Mouse (Mus musculus) hindbrain, embryonic 14.5 days (tissue): ENCODE measurements around the gene Mphosph9. TPM values are rescaled to one million over a fixed set of nuclear protein-coding genes. Genes with fewer than 3 reads are reported as not detected.
"Not testable (repeated sequence)": the region's sequence is repeated elsewhere in the genome, so short reads cannot be mapped to it uniquely, and the experiment has no call there.

Experiments
- ATAC-seq: fragments of 200-750 bp; cut with Nextera tagmentation; 2 replicates; pipeline ENCODE4 v1.8.0; 2017; ENCODE audit warnings: moderate number of reproducible peaks, mild to moderate bottlenecking, moderate TSS enrichment, moderate library complexity; ENCODE audit not compliant: low FRiP score
- DNase-seq: peaks from one replicate; pipeline ENCODE4 v3.0.0-alpha.2; 2015; ENCODE audit warnings: low spot score
- H3K27ac ChIP-seq: fragments of 300-500 bp; sonication (generic); 2 replicates; pipeline ENCODE4 v1.5.1; 2014; ENCODE audit warnings: mild to moderate bottlenecking, moderate library complexity
- H3K27me3 ChIP-seq: fragments of 300-500 bp; sonication (generic); 2 replicates; pipeline ENCODE4 v1.6.1; 2014; ENCODE audit warnings: mild to moderate bottlenecking, low read length, mixed read lengths; ENCODE audit not compliant: control insufficient read depth, insufficient read depth
- H3K36me3 ChIP-seq: fragments of 300-500 bp; sonication (generic); replicated peaks from 2 replicates; pipeline ENCODE4 v1.6.1; 2014; ENCODE audit not compliant: control insufficient read depth, insufficient read depth
- H3K4me1 ChIP-seq: fragments of 300-500 bp; sonication (generic); replicated peaks from 2 replicates; pipeline ENCODE4 v1.6.1; 2014; ENCODE audit warnings: antibody characterized with exemption, low read length, mixed read lengths; ENCODE audit not compliant: control insufficient read depth, insufficient read depth
- H3K4me2 ChIP-seq: fragments of 300-500 bp; sonication (generic); replicated peaks from 2 replicates; pipeline ENCODE4 v1.6.1; 2014; ENCODE audit warnings: mild to moderate bottlenecking, moderate library complexity
- H3K4me3 ChIP-seq: fragments of 300-500 bp; sonication (generic); replicated peaks from 2 replicates; pipeline ENCODE4 v1.5.1; 2014; ENCODE audit warnings: mild to moderate bottlenecking, low read length
- H3K9ac ChIP-seq: fragments of 300-500 bp; sonication (generic); 2 replicates; pipeline ENCODE4 v1.6.1; 2014
- H3K9me3 ChIP-seq: fragments of 300-500 bp; sonication (generic); 2 replicates; pipeline ENCODE4 v1.6.1; 2016; ENCODE audit warnings: low read length; ENCODE audit not compliant: control insufficient read depth
- WGBS: fragments of 180-500 bp; shearing (Covaris S2); extraction: QIAGEN DNeasy Blood & Tissue Kit; methylation state at CpG from one replicate; pipeline ENCODE4 v1.1.7; 2014; 5-methylcytosine and 5-hydroxymethylcytosine counted together
- polyA plus RNA-seq: library from polyadenylated mRNA; unstranded; fragments of >200 nt; fragmentation: Nextera tagmentation; extraction: Ambion mirVana; gene quantifications from 2 replicates; pipeline ENCODE4 v1.2.1, GENCODE M21; 2014

Gene Mphosph9
- polyA plus RNA-seq, 1 experiment from 2014 or later, result 12.6 TPM

- ATAC-seq (no peak), DNase-seq (peak; percentile 35)
- 3% methylated on average over 8 of the region's 8 CpGs for WGBS
- H3K4me2 ChIP-seq, result peak overlapping the region; percentile 85
- H3K27ac ChIP-seq, result peak overlapping the region; percentile 96
- H3K4me3 ChIP-seq, result peak overlapping the region; percentile 62
- peaks cover 16% of the 10 kb centered on the region for H3K4me1 ChIP-seq
- H3K36me3 ChIP-seq, result peaks cover 21% of the 10 kb centered on the region
- peak overlapping the region; percentile 83 for H3K9ac ChIP-seq
- H3K27me3 ChIP-seq, result no peaks in the 10 kb centered on the region
- H3K9me3 ChIP-seq, result no peaks in the 10 kb centered on the region
Observed at GRCm38 (mm10) chr5:124326829-124327228, 943 bp downstream of the Mphosph9 start.

GRCm38 (mm10) chr5:124317648-124318047, 10.1 kb downstream of the Mphosph9 start:
- ATAC-seq (no peak), DNase-seq (no peak)
- H3K27ac ChIP-seq, result no peak overlapping the region
- H3K4me1 ChIP-seq, result no peaks in the 10 kb centered on the region
- 89% methylated on average over 7 of the region's 7 CpGs for WGBS
- no peaks in the 10 kb centered on the region for H3K27me3 ChIP-seq
- no peaks in the 10 kb centered on the region for H3K9me3 ChIP-seq
- peaks cover 89% of the 10 kb centered on the region for H3K36me3 ChIP-seq
- no peak overlapping the region for H3K4me3 ChIP-seq
- H3K9ac ChIP-seq, result no peak overlapping the region
- no peak overlapping the region for H3K4me2 ChIP-seq

GRCm38 (mm10) chr5:124315941-124316340, 11.8 kb downstream of the Mphosph9 start:
- H3K36me3 ChIP-seq, result peaks cover 91% of the 10 kb centered on the region
- no peak overlapping the region for H3K4me2 ChIP-seq
- no peaks in the 10 kb centered on the region for H3K27me3 ChIP-seq
- no peak for ATAC-seq
- WGBS, result 91% methylated on average over 11 of the region's 11 CpGs
- no peak for DNase-seq
- no peak overlapping the region for H3K4me3 ChIP-seq
- no peaks in the 10 kb centered on the region for H3K9me3 ChIP-seq
- no peaks in the 10 kb centered on the region for H3K4me1 ChIP-seq
- no peak overlapping the region for H3K27ac ChIP-seq
- H3K9ac ChIP-seq, result no peak overlapping the region

GRCm38 (mm10) chr5:124315498-124315897, 12.3 kb downstream of the Mphosph9 start:
- 89% methylated on average over 9 of the region's 9 CpGs for WGBS
- DNase-seq, result no peak
- Histone ChIP-seq H3K4me1 (no peaks in the 10 kb centered on the region), H3K4me2 (no peak overlapping the region), H3K9ac (no peak overlapping the region), H3K27ac (no peak overlapping the region), H3K36me3 (peaks cover 92% of the 10 kb centered on the region), H3K9me3 (no peaks in the 10 kb centered on the region), H3K27me3 (no peaks in the 10 kb centered on the region), H3K4me3 (no peak overlapping the region)
- ATAC-seq, result no peak

GRCm38 (mm10) chr5:124310091-124310490, 17.7 kb downstream of the Mphosph9 start:
- Histone ChIP-seq H3K27me3 (no peaks in the 10 kb centered on the region), H3K4me1 (no peaks in the 10 kb centered on the region), H3K9me3 (no peaks in the 10 kb centered on the region), H3K4me2 (no peak overlapping the region), H3K36me3 (peaks cover 78% of the 10 kb centered on the region), H3K27ac (no peak overlapping the region), H3K9ac (no peak overlapping the region), H3K4me3 (no peak overlapping the region)
- 91% methylated on average over 11 of the region's 11 CpGs for WGBS
- DNase-seq (no peak), ATAC-seq (no peak)

- no peak for ATAC-seq
- no peak overlapping the region for H3K27ac ChIP-seq
- no peaks in the 10 kb centered on the region for H3K27me3 ChIP-seq
- no peak overlapping the region for H3K4me3 ChIP-seq
- H3K9ac ChIP-seq, result no peak overlapping the region
- WGBS, result 83% methylated on average over 10 of the region's 10 CpGs
- DNase-seq, result no peak
- peaks cover 72% of the 10 kb centered on the region for H3K36me3 ChIP-seq
- no peak overlapping the region for H3K4me2 ChIP-seq
- no peaks in the 10 kb centered on the region for H3K4me1 ChIP-seq
- H3K9me3 ChIP-seq, result no peaks in the 10 kb centered on the region
Observed at GRCm38 (mm10) chr5:124309155-124309554, 18.6 kb downstream of the Mphosph9 start.

- not testable (repeated sequence) for H3K9me3 ChIP-seq, H3K4me1 ChIP-seq, H3K4me2 ChIP-seq, H3K27ac ChIP-seq, H3K27me3 ChIP-seq, H3K4me3 ChIP-seq, DNase-seq, ATAC-seq, H3K9ac ChIP-seq
- peaks cover 72% of the 10 kb centered on the region for H3K36me3 ChIP-seq
- 97% methylated on average over 6 of the region's 6 CpGs for WGBS
Observed at GRCm38 (mm10) chr5:124302853-124303252, 24.9 kb downstream of the Mphosph9 start.

GRCm38 (mm10) chr5:124300132-124300531, 27.6 kb downstream of the Mphosph9 start:
- H3K27me3 ChIP-seq, result no peaks in the 10 kb centered on the region
- no peak overlapping the region for H3K9ac ChIP-seq
- WGBS, result 84% methylated on average over 4 of the region's 4 CpGs
- H3K27ac ChIP-seq, result no peak overlapping the region
- H3K9me3 ChIP-seq, result no peaks in the 10 kb centered on the region
- no peak overlapping the region for H3K4me2 ChIP-seq
- peaks cover 62% of the 10 kb centered on the region for H3K36me3 ChIP-seq
- ATAC-seq (no peak), DNase-seq (no peak)
- H3K4me3 ChIP-seq, result no peak overlapping the region
- no peaks in the 10 kb centered on the region for H3K4me1 ChIP-seq

GRCm38 (mm10) chr5:124299307-124299706, 28.5 kb downstream of the Mphosph9 start:
- not testable (repeated sequence) for H3K9me3 ChIP-seq, H3K9ac ChIP-seq, H3K4me3 ChIP-seq, H3K4me1 ChIP-seq, ATAC-seq, H3K4me2 ChIP-seq, H3K27ac ChIP-seq, H3K27me3 ChIP-seq
- peak; percentile 33 for DNase-seq
- WGBS, result 56% methylated on average over 4 of the region's 4 CpGs
- peaks cover 65% of the 10 kb centered on the region for H3K36me3 ChIP-seq

- WGBS, result 97% methylated on average over 4 of the region's 4 CpGs
- DNase-seq (no peak), ATAC-seq (no peak)
- Histone ChIP-seq H3K36me3 (peaks cover 73% of the 10 kb centered on the region), H3K27ac (no peak overlapping the region), H3K4me2 (no peak overlapping the region), H3K9me3 (no peaks in the 10 kb centered on the region), H3K27me3 (no peaks in the 10 kb centered on the region), H3K4me1 (no peaks in the 10 kb centered on the region), H3K9ac (no peak overlapping the region), H3K4me3 (no peak overlapping the region)
Observed at GRCm38 (mm10) chr5:124296475-124296874, 31.3 kb downstream of the Mphosph9 start.
